Mouse (Mus musculus): Measurements from ENCODE around the gene Sec61a1.
A peak's percentile ranks its signal among the peaks of the same experiment; 100 is the strongest.

Gene Sec61a1

GRCm38 (mm10) chr6:88518404-88519263, at the start of gene Sec61a1:
Gene Sec61a1, minus strand, starts transcription at chr6:88518905.
- peak; percentile 94 to 95 for DNase-seq (ENCODE audit: low spot score in 2 of 2)

GRCm38 (mm10) chr6:88566676-88567075, 48.0 kb upstream of the Sec61a1 start:
- no peak for DNase-seq (ENCODE audit: low spot score in 2 of 2)

GRCm38 (mm10) chr6:88565033-88565432, 46.3 kb upstream of the Sec61a1 start:
- DNase-seq (ENCODE audit: low spot score in 2 of 2) = no peak

- no peak for DNase-seq (ENCODE audit: low spot score in 2 of 2)
Observed at GRCm38 (mm10) chr6:88560156-88560555, 41.5 kb upstream of the Sec61a1 start.

GRCm38 (mm10) chr6:88559688-88560087, 41.0 kb upstream of the Sec61a1 start:
- no peak for DNase-seq (ENCODE audit: low spot score in 2 of 2)

GRCm38 (mm10) chr6:88558076-88558475, 39.4 kb upstream of the Sec61a1 start:
- DNase-seq (ENCODE audit: low spot score in 2 of 2) = no peak

- DNase-seq (ENCODE audit: low spot score in 2 of 2) = no peak
Observed at GRCm38 (mm10) chr6:88557548-88557947, 38.8 kb upstream of the Sec61a1 start.

GRCm38 (mm10) chr6:88549916-88550315, 31.2 kb upstream of the Sec61a1 start:
- no peak for DNase-seq (ENCODE audit: low spot score in 2 of 2)

- peak in 1 of 2 experiments; percentile 72 for DNase-seq (ENCODE audit: low spot score in 2 of 2)
Observed at GRCm38 (mm10) chr6:88549137-88549814, 30.6 kb upstream of the Sec61a1 start.

- DNase-seq (ENCODE audit: low spot score in 2 of 2) = peak in 1 of 2 experiments; percentile 12
Observed at GRCm38 (mm10) chr6:88548405-88549049, 29.8 kb upstream of the Sec61a1 start.

GRCm38 (mm10) chr6:88545397-88545790, 26.7 kb upstream of the Sec61a1 start:
- DNase-seq (ENCODE audit: low spot score in 2 of 2) = peak in 1 of 2 experiments; percentile 13

GRCm38 (mm10) chr6:88544644-88545396, 26.1 kb upstream of the Sec61a1 start:
- DNase-seq (ENCODE audit: low spot score in 2 of 2) = peak in 1 of 2 experiments; percentile 7

GRCm38 (mm10) chr6:88544241-88544640, 25.5 kb upstream of the Sec61a1 start:
- DNase-seq (ENCODE audit: low spot score in 2 of 2) = peak in 1 of 2 experiments; percentile 1

- DNase-seq (ENCODE audit: low spot score in 2 of 2) = no peak
Observed at GRCm38 (mm10) chr6:88540093-88540755, 21.5 kb upstream of the Sec61a1 start.

GRCm38 (mm10) chr6:88530306-88530705, 11.6 kb upstream of the Sec61a1 start:
- DNase-seq (ENCODE audit: low spot score in 2 of 2) = peak in 1 of 2 experiments; percentile 34

GRCm38 (mm10) chr6:88524056-88524455, 5.4 kb upstream of the Sec61a1 start:
- peak in 1 of 2 experiments; percentile 23 for DNase-seq (ENCODE audit: low spot score in 2 of 2)

- peak in 1 of 2 experiments; percentile 53 for DNase-seq (ENCODE audit: low spot score in 2 of 2)
Observed at GRCm38 (mm10) chr6:88523451-88523850, 4.7 kb upstream of the Sec61a1 start.

GRCm38 (mm10) chr6:88523043-88523442, 4.3 kb upstream of the Sec61a1 start:
- DNase-seq (ENCODE audit: low spot score in 2 of 2) = no peak

- DNase-seq (ENCODE audit: low spot score in 2 of 2) = peak in 1 of 2 experiments; percentile 44
Observed at GRCm38 (mm10) chr6:88522606-88523005, 3.9 kb upstream of the Sec61a1 start.

GRCm38 (mm10) chr6:88521821-88522220, 3.1 kb upstream of the Sec61a1 start:
- peak in 1 of 2 experiments; percentile 58 for DNase-seq (ENCODE audit: low spot score in 2 of 2)

Measured in urinary bladder, postnatal 4 days (tissue).